17 mouse cellular contexts compared by ENCODE assay signal in the genomic region with DNA sequence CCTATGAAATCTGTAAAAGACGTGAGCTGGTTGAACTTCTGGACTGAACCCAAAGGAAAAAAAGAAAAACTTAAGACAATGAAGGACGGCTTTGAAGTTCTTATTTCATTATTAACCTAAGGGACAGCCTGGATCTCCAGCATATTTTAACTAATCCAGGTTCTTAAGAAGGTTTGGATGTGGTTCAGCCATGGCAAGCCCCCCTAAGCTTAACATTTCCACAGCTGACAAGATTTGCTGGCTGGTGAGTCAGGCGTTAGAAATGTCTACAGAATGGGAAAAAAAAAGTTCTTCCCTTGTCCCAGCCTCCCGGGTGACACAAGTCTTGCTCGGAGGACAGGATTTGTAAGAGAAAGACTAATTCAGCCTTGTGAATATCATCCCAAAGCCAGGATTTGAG.
DNase-seq lines count a peak whose midpoint lies in the region; ATAC-seq and TF ChIP-seq lines count a peak whose summit lies in the region.
"Had no signal": no experiment of that assay in that cellular context is flagged by ENCODE, and none has a peak within 500 bp of the region (broad histone marks: within the 10 kb centered on the region; RNA-seq: fewer than 3 reads in every experiment).

No protein-coding gene starts in this region.

- no peaks in the 10 kb centered on the region for H3K36me3 ChIP-seq in heart, embryonic 13.5 days
- no peaks in the 10 kb centered on the region for H3K36me3 ChIP-seq in limb, embryonic 14.5 days (ENCODE audit: control insufficient read depth, insufficient read depth, low read length)
- no peaks in the 10 kb centered on the region for H3K36me3 ChIP-seq in limb, embryonic 10.5 days
- no peaks in the 10 kb centered on the region for H3K36me3 ChIP-seq in intestine, embryonic 15.5 days
- no peaks in the 10 kb centered on the region for H3K36me3 ChIP-seq in stomach, postnatal 0 days (ENCODE audit: control insufficient read depth, insufficient read depth, low read length)
- H3K36me3 ChIP-seq: midbrain, embryonic 13.5 days; neural tube, embryonic 12.5 days had no signal

- no peak for ATAC-seq in heart, embryonic 13.5 days (ENCODE audit: extremely low read depth, insufficient number of reproducible peaks, low FRiP score, low TSS enrichment)
- no peak for ATAC-seq in limb, embryonic 14.5 days (ENCODE audit: low FRiP score, low read depth)
- no peak for ATAC-seq in intestine, embryonic 15.5 days
- ATAC-seq in stomach, postnatal 0 days (ENCODE audit: low FRiP score, low TSS enrichment): no peak; the same call in 1 of the 2 replicates
- ATAC-seq: CD4-positive, CD25-positive, alpha-beta regulatory T cell, adult 4 months; hindbrain, embryonic 16.5 days; liver, postnatal 0 days; midbrain, embryonic 13.5 days had no signal

- no peak for TF ChIP-seq POLR2A in limb, embryonic 14.5 days (IDR thresholded peaks at IDR 0.05; ENCODE audit: borderline replicate concordance, extremely low read depth, insufficient read depth, insufficient read length)

- no peak overlapping the region for H3K9ac ChIP-seq in heart, embryonic 13.5 days
- H3K9ac ChIP-seq in limb, embryonic 14.5 days (ENCODE audit: low read depth, low read length, severe bottlenecking): no peak overlapping the region
- H3K9ac ChIP-seq in intestine, embryonic 15.5 days: no peak overlapping the region
- no peak overlapping the region for H3K9ac ChIP-seq in stomach, postnatal 0 days (ENCODE audit: low read length)
- H3K9ac ChIP-seq: liver, postnatal 0 days; midbrain, embryonic 13.5 days; neural tube, embryonic 12.5 days had no signal

- DNase-seq in heart, postnatal 4 days: no peak
- DNase-seq in limb, embryonic 14.5 days (ENCODE audit: low spot score): peak; percentile 34
- DNase-seq in limb, embryonic 10.5 days (ENCODE audit: low spot score): no peak
- DNase-seq in Muller cell, postnatal 12 days (ENCODE audit: inconsistent ontology term): peak; percentile 20
- no peak for DNase-seq in stomach, postnatal 0 days (ENCODE audit: low spot score)
- DNase-seq: cerebellum, adult 11-12 months; cerebellum, postnatal 25 days; gastrocnemius, adult 2 months; kidney, postnatal 10 days; liver, postnatal 0 days; thymus, postnatal 36 days had no signal

- TF ChIP-seq EP300 in stomach, postnatal 0 days (optimal IDR thresholded peaks at IDR 0.05): no peak

- no peak overlapping the region for H3K27ac ChIP-seq in heart, embryonic 13.5 days (replicated peaks)
- H3K27ac ChIP-seq in limb, embryonic 14.5 days (replicated peaks; ENCODE audit: low read depth, low read length): no peak overlapping the region
- H3K27ac ChIP-seq in limb, embryonic 10.5 days: no peak overlapping the region
- H3K27ac ChIP-seq in intestine, embryonic 15.5 days: peak overlapping the region; percentile 2
- H3K27ac ChIP-seq in stomach, postnatal 0 days (replicated peaks): no peak overlapping the region
- H3K27ac ChIP-seq: gastrocnemius, adult 2 months; midbrain, embryonic 13.5 days; neural tube, embryonic 12.5 days had no signal

- H3K4me2 ChIP-seq in heart, embryonic 13.5 days: peak overlapping the region; percentile 2; the same call in 1 of the 2 replicates
- no peak overlapping the region for H3K4me2 ChIP-seq in limb, embryonic 14.5 days (replicated peaks; ENCODE audit: low read depth, low read length, severe bottlenecking)
- H3K4me2 ChIP-seq in intestine, embryonic 15.5 days (replicated peaks): no peak overlapping the region; the same call in 1 of the 2 replicates
- no peak overlapping the region for H3K4me2 ChIP-seq in stomach, postnatal 0 days (replicated peaks; ENCODE audit: low read depth)
- H3K4me2 ChIP-seq: midbrain, embryonic 13.5 days; neural tube, embryonic 12.5 days had no signal

- no peak for TF ChIP-seq CTCF in stomach, postnatal 0 days (IDR thresholded peaks at IDR 0.05; ENCODE audit: low read depth)

- no peak overlapping the region for H3K4me3 ChIP-seq in heart, embryonic 13.5 days
- H3K4me3 ChIP-seq in limb, embryonic 14.5 days (replicated peaks; ENCODE audit: low read length): no peak overlapping the region
- H3K4me3 ChIP-seq in limb, embryonic 10.5 days: no peak overlapping the region
- no peak overlapping the region for H3K4me3 ChIP-seq in intestine, embryonic 15.5 days (replicated peaks)
- no peak overlapping the region for H3K4me3 ChIP-seq in stomach, postnatal 0 days (ENCODE audit: low read depth, low read length)
- H3K4me3 ChIP-seq: gastrocnemius, adult 2 months; midbrain, embryonic 13.5 days; neural tube, embryonic 12.5 days had no signal

- WGBS in heart, embryonic 13.5 days: 39% methylated on average over 5 of the region's 5 CpGs
- 68% methylated on average over 5 of the region's 5 CpGs for WGBS in limb, embryonic 14.5 days
- 79% methylated on average over 5 of the region's 5 CpGs for WGBS in limb, embryonic 10.5 days
- whole genome bisulfite sequencing in intestine, embryonic 15.5 days: 53% methylated on average over 5 of the region's 5 CpGs
- WGBS in stomach, postnatal 0 days: 17% methylated on average over 5 of the region's 5 CpGs

- H3K27me3 ChIP-seq in heart, embryonic 13.5 days (replicated peaks): no peaks in the 10 kb centered on the region
- no peaks in the 10 kb centered on the region for H3K27me3 ChIP-seq in limb, embryonic 14.5 days (ENCODE audit: control insufficient read depth, insufficient read depth, low read length)
- no peaks in the 10 kb centered on the region for H3K27me3 ChIP-seq in limb, embryonic 10.5 days (ENCODE audit: low read depth, poor library complexity, severe bottlenecking)
- H3K27me3 ChIP-seq in intestine, embryonic 15.5 days (replicated peaks): no peaks in the 10 kb centered on the region
- H3K27me3 ChIP-seq in stomach, postnatal 0 days (ENCODE audit: control insufficient read depth, insufficient read depth, low read length): no peaks in the 10 kb centered on the region
- H3K27me3 ChIP-seq: midbrain, embryonic 13.5 days; neural tube, embryonic 12.5 days had no signal

- no peaks in the 10 kb centered on the region for H3K9me3 ChIP-seq in heart, embryonic 13.5 days
- no peaks in the 10 kb centered on the region for H3K9me3 ChIP-seq in limb, embryonic 14.5 days (ENCODE audit: control insufficient read depth, low read length)
- H3K9me3 ChIP-seq in limb, embryonic 10.5 days (replicated peaks): no peaks in the 10 kb centered on the region
- H3K9me3 ChIP-seq in intestine, embryonic 15.5 days: no peaks in the 10 kb centered on the region
- H3K9me3 ChIP-seq in stomach, postnatal 0 days (ENCODE audit: control insufficient read depth, low read length): no peaks in the 10 kb centered on the region
- H3K9me3 ChIP-seq: midbrain, embryonic 13.5 days; neural tube, embryonic 12.5 days had no signal

- peaks cover 21% of the 10 kb centered on the region for H3K4me1 ChIP-seq in heart, embryonic 13.5 days
- H3K4me1 ChIP-seq in limb, embryonic 14.5 days (ENCODE audit: control insufficient read depth, insufficient read depth, low read length): 0 out of 2 replicates have a peak, but pooled peaks cover 5% of the 10 kb centered on the region
- peaks cover 16% of the 10 kb centered on the region for H3K4me1 ChIP-seq in limb, embryonic 10.5 days
- H3K4me1 ChIP-seq in intestine, embryonic 15.5 days (replicated peaks): peaks cover 9% of the 10 kb centered on the region; the same call in 1 of the 2 replicates
- 0 out of 2 replicates have a peak, but pooled peaks cover 3% of the 10 kb centered on the region for H3K4me1 ChIP-seq in stomach, postnatal 0 days (replicated peaks; ENCODE audit: control insufficient read depth, insufficient read depth)
- H3K4me1 ChIP-seq: midbrain, embryonic 13.5 days; neural tube, embryonic 12.5 days had no signal

Comparison
In these comparisons a context has a peak if more than half of its experiments do, and no peak if none do; other contexts are left out.
1. DNase-seq: peak in limb, embryonic 14.5 days (single experiment) and Muller cell, postnatal 12 days (single experiment); none in heart, postnatal 4 days (single experiment), limb, embryonic 10.5 days (single experiment) and stomach, postnatal 0 days (single experiment).